Mouse (Mus musculus): ENCODE results near the gene Hnrnpa3.

DNA sequence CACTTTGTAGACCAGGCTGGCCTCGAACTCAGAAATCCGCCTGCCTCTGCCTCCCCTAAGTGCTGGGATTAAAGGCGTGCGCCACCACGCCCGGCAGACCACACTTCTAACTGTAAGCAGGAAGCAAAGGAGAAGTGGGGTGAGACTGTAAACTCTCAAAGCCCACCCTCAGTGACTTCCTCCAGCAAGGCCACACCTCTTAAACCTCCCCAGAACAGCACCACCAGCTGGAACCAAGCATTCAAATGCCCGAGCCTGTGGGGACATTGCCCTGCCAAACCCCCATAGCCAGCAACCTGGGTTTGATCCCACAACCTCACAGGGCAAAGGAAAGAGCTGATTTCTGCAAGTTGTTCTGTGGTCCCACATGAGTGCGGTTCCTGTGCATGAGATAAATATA is 42.1 kb upstream of the Hnrnpa3 start:
- TF ChIP-seq CTCF (IDR thresholded peaks at IDR 0.05; ENCODE audit: low read depth, low read length), result no peak
- no peak for TF ChIP-seq TAL1 (conservative IDR thresholded peaks at IDR 0.05; ENCODE audit: low read depth, low read length)
- no peak for TF ChIP-seq POLR2AphosphoS5 (IDR thresholded peaks at IDR 0.05; ENCODE audit: insufficient replicate concordance, low read depth, low read length)
- no peak for TF ChIP-seq GATA1 (IDR thresholded peaks at IDR 0.05; ENCODE audit: borderline replicate concordance, low read length)

Data from G1E (cell line).